Mouse (Mus musculus): Measurements from ENCODE around the gene Cplx2.

DNA sequence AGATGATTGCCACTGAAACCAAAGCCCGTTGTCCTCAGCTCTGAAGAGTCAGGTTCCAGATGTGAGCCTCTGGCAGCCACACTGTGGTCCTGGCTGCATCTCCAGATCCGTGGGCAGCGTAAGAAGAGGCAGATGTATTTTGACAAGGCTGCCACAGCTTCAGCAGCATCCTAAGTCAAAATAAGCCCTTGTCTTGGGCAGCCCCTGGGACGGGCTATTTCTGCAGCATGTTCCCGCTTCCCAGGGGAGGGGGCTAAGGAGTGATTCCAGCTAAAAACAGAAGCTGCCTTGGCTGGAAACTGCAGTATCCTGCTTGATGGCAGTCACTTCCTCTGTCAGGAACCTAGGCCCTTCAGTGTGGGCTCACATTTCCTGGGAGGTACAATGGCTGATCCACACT is 23.1 kb upstream of the Cplx2 start:
- TF ChIP-seq TAL1 (IDR thresholded peaks at IDR 0.05; ENCODE audit: low read length), result no peak
- no peak for TF ChIP-seq GATA1 (IDR thresholded peaks at IDR 0.05; ENCODE audit: low read length)

All from erythroblast, embryonic 14.5 days (primary cell).